Comparison of ENCODE assay signal across 31 mouse cellular contexts in genomic region chr2:135687585-135687984, GRCm38 (mm10). TPM values are rescaled to one million over a fixed set of nuclear protein-coding genes. Genes with fewer than 3 reads are reported as not detected.
A peak's percentile ranks its signal among the peaks of the same experiment; 100 is the strongest.
DNase-seq lines count a peak whose midpoint lies in the region; ATAC-seq lines count a peak whose summit lies in the region.
"Had no signal": no experiment of that assay in that cellular context is flagged by ENCODE, and none has a peak within 500 bp of the region (broad histone marks: within the 10 kb centered on the region; RNA-seq: fewer than 3 reads in every experiment).

No protein-coding gene starts in this region.

- H3K9me3 ChIP-seq in midbrain, embryonic 13.5 days = no peaks in the 10 kb centered on the region
- H3K9me3 ChIP-seq: forebrain, embryonic 12.5 days; hindbrain, embryonic 13.5 days; limb, embryonic 10.5 days; limb, embryonic 15.5 days; liver, embryonic 13.5 days; midbrain, embryonic 15.5 days; neural tube, embryonic 12.5 days had no signal

- H3K4me3 ChIP-seq in midbrain, embryonic 13.5 days (replicated peaks) = no peak overlapping the region
- H3K4me3 ChIP-seq: erythroblast, embryonic 14.5 days; forebrain, embryonic 12.5 days; hindbrain, embryonic 13.5 days; limb, embryonic 10.5 days; limb, embryonic 15.5 days; liver, embryonic 13.5 days; midbrain, embryonic 15.5 days; neural tube, embryonic 12.5 days had no signal

- ATAC-seq in megakaryocyte progenitor cell, adult 5-6 weeks (replicated peaks; ENCODE audit: poor library complexity) = no peak; the same call in 1 of the 2 replicates
- no peak for ATAC-seq in midbrain, embryonic 13.5 days
- ATAC-seq: forebrain, postnatal 0 days; midbrain, embryonic 15.5 days had no signal

- no peak overlapping the region for H3K9ac ChIP-seq in midbrain, embryonic 13.5 days (replicated peaks)
- H3K9ac ChIP-seq: forebrain, embryonic 12.5 days; forebrain, postnatal 0 days; hindbrain, embryonic 13.5 days; limb, embryonic 15.5 days; liver, embryonic 13.5 days; midbrain, embryonic 15.5 days; neural tube, embryonic 12.5 days had no signal

- H3K27me3 ChIP-seq in midbrain, embryonic 13.5 days = no peaks in the 10 kb centered on the region
- H3K27me3 ChIP-seq: forebrain, embryonic 12.5 days; hindbrain, embryonic 13.5 days; limb, embryonic 15.5 days; liver, embryonic 13.5 days; midbrain, embryonic 15.5 days; neural tube, embryonic 12.5 days had no signal

- 94% methylated on average over 5 of the region's 5 CpGs for WGBS in midbrain, embryonic 13.5 days

- no peak overlapping the region for H3K27ac ChIP-seq in midbrain, embryonic 13.5 days
- H3K27ac ChIP-seq: forebrain, embryonic 12.5 days; hindbrain, embryonic 13.5 days; kidney, postnatal 0 days; limb, embryonic 10.5 days; limb, embryonic 15.5 days; liver, embryonic 13.5 days; macrophage; midbrain, embryonic 15.5 days; neural tube, embryonic 12.5 days had no signal

- no peaks in the 10 kb centered on the region for H3K36me3 ChIP-seq in midbrain, embryonic 13.5 days
- H3K36me3 ChIP-seq: forebrain, embryonic 12.5 days; hindbrain, embryonic 13.5 days; limb, embryonic 10.5 days; limb, embryonic 15.5 days; liver, embryonic 13.5 days; midbrain, embryonic 15.5 days; neural tube, embryonic 12.5 days had no signal

- peaks cover 3% of the 10 kb centered on the region; the same call in 1 of the 2 replicates for H3K4me1 ChIP-seq in midbrain, embryonic 13.5 days (replicated peaks)
- H3K4me1 ChIP-seq: liver, embryonic 13.5 days had no signal

- peak; percentile 24 to 45 for DNase-seq in lung, adult 18-20 months
- DNase-seq in lung, postnatal 25 days (ENCODE audit: low spot score) = no peak
- peak; percentile 19 for DNase-seq in urinary bladder, postnatal 14 days (ENCODE audit: low spot score)
- no peak for DNase-seq in urinary bladder, adult 2 months (ENCODE audit: low spot score)
- DNase-seq in lung, postnatal 36 days = peak; percentile 46
- DNase-seq: adrenal gland, postnatal 25 days; B cell, adult 2 months; cerebellum, adult 18-20 months; cerebellum, postnatal 14 days; forebrain, postnatal 0 days; gastrocnemius, postnatal 14 days; heart, adult 18-20 months; heart, postnatal 36 days; kidney, adult 8-10 months; kidney, postnatal 4 days; layer of hippocampus, postnatal 36 days; liver, embryonic 13.5 days; right cerebral cortex, postnatal 4 days; thymus, postnatal 25 days had no signal

- no peak overlapping the region for H3K4me2 ChIP-seq in midbrain, embryonic 13.5 days (replicated peaks)
- H3K4me2 ChIP-seq: forebrain, embryonic 12.5 days; heart, embryonic 11.5 days; hindbrain, embryonic 13.5 days; limb, embryonic 15.5 days; liver, embryonic 13.5 days; midbrain, embryonic 15.5 days; neural tube, embryonic 12.5 days had no signal

RNA-seq across cellular contexts. Expression of gene Plcb4, which starts 28.8 kb away (rescaled TPM):
- 259 and 335 TPM in 2 replicates for polyA plus RNA-seq in urinary bladder, adult 2 months (2012; rRNA removed)
- 25.0 and 29.9 TPM in 2 replicates for total RNA-seq in megakaryocyte progenitor cell, adult 5-6 weeks (2015)
- 17.7 and 24.5 TPM in 2 replicates for total RNA-seq in megakaryocyte progenitor cell, adult 5-6 weeks (2017)
- 34.6 and 38.2 TPM in 2 replicates for polyA plus RNA-seq in midbrain, embryonic 13.5 days (2015; fragmentation: Nextera tagmentation; extraction: Ambion mirVana)
- polyA plus RNA-seq: erythroblast, embryonic 14.5 days had no signal

Comparison
In these comparisons a context has a peak if more than half of its experiments do, and no peak if none do; other contexts are left out.
1. DNase-seq: peak in lung, adult 18-20 months (2 of 2), urinary bladder, postnatal 14 days (single experiment) and lung, postnatal 36 days (single experiment); none in lung, postnatal 25 days (single experiment) and urinary bladder, adult 2 months (single experiment).